Mouse (Mus musculus): ENCODE results near the gene Chrd. TPM values are rescaled to one million over a fixed set of nuclear protein-coding genes. Genes with fewer than 3 reads are reported as not detected.
A peak's percentile ranks its signal among the peaks of the same experiment; 100 is the strongest.

Chrd gene
- total and polyA plus RNA-seq, 2 experiments from 2014 or later: 6.2 to 35.5 TPM

DNA sequence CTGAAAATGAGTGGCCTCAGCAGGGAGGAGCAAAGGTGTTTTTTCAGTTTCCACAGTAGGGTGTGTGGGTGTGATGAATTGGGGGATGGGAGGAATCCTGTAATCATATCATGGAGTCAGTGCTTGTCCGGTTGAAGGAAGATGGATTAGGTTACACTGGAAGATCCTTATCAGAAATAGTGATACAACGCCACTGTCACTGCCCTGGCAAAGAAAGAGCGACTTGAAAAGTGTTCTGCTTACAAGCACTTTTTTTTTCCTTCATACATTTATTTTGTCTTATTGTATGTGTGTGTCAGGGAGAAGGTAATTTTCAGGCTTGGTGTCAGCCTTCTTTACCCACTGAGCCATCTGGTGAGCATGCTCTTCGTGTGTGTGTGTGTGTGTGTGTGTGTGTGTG, 10.2 kb upstream of the Chrd start:
- no peak for TF ChIP-seq CTCF (IDR thresholded peaks at IDR 0.05; ENCODE audit: low read depth)
- 82% methylated on average over 4 of the region's 4 CpGs for WGBS
- no peaks in the 10 kb centered on the region for H3K4me1 ChIP-seq (ENCODE audit: insufficient read depth, low read length)
- no peaks in the 10 kb centered on the region for H3K9me3 ChIP-seq (ENCODE audit: low read length)
- no peaks in the 10 kb centered on the region for H3K27me3 ChIP-seq (ENCODE audit: insufficient read depth, low read length)
- H3K36me3 ChIP-seq (ENCODE audit: insufficient read depth, low read length): peaks cover 13% of the 10 kb centered on the region; the same call in 1 of the 2 replicates
- H3K27ac ChIP-seq: no peak overlapping the region
- H3K4me2 ChIP-seq (ENCODE audit: low read depth, low read length): no peak overlapping the region
- no peak overlapping the region for H3K4me3 ChIP-seq (ENCODE audit: low read length)
- no peak for ATAC-seq
- no peak overlapping the region for H3K9ac ChIP-seq (replicated peaks; ENCODE audit: low read length)
- no peak for DNase-seq (ENCODE audit: low spot score)

DNA sequence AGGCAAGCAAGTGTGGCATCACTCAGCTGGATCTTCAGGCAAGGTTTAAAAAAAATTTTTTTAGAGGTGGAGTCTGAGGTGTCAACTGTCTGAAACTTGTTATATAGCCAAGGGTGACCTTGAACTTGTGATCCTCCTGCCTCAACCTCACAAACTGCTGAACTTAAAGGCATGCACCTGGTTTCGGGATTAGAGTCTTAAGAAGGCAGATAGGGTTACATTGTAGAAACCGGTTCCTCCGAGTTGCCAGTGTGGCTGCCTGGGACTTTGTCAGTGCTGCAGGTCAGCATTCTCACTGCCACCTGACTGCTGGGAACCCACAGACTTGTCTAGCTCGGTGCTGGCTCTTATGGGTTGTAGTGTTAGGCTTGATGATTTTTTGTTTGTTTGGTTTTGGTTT, 9.7 kb upstream of the Chrd start:
- H3K4me2 ChIP-seq (ENCODE audit: low read depth, low read length): no peak overlapping the region
- no peak for DNase-seq (ENCODE audit: low spot score)
- 74% methylated on average over 4 of the region's 4 CpGs for WGBS
- no peak overlapping the region for H3K27ac ChIP-seq
- peaks cover 13% of the 10 kb centered on the region; the same call in 1 of the 2 replicates for H3K36me3 ChIP-seq (ENCODE audit: insufficient read depth, low read length)
- no peak overlapping the region for H3K4me3 ChIP-seq (ENCODE audit: low read length)
- TF ChIP-seq CTCF (IDR thresholded peaks at IDR 0.05; ENCODE audit: low read depth): no peak
- H3K9me3 ChIP-seq (ENCODE audit: low read length): no peaks in the 10 kb centered on the region
- no peaks in the 10 kb centered on the region for H3K27me3 ChIP-seq (ENCODE audit: insufficient read depth, low read length)
- no peak overlapping the region for H3K9ac ChIP-seq (replicated peaks; ENCODE audit: low read length)
- H3K4me1 ChIP-seq (ENCODE audit: insufficient read depth, low read length): no peaks in the 10 kb centered on the region
- ATAC-seq: no peak

DNA sequence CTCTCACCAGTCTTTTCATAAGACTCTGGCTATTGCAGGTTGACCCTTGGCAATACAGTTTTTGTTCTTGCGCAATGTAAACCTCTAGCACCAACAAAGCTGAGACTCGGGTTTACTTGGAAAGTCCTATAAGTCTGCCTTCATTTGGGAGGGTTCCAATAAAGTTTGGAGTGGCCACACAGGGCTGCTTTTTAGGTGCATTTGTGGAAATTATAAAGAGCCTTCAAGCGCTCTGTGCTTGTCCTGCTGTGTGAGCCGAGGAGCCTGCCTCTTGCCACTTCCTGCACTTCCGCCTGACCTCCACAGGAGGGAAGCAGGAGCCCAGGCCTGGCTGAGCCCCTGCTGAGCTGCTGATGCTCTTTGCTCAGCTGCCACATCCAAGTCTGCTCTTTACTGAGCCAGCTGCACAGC, 8.6 kb upstream of the Chrd start:
- Histone ChIP-seq H3K4me1 (ENCODE audit: insufficient read depth, low read length) (no peaks in the 10 kb centered on the region), H3K9me3 (ENCODE audit: low read length) (no peaks in the 10 kb centered on the region), H3K4me3 (ENCODE audit: low read length) (no peak overlapping the region), H3K27ac (no peak overlapping the region), H3K9ac (replicated peaks; ENCODE audit: low read length) (no peak overlapping the region), H3K36me3 (ENCODE audit: insufficient read depth, low read length) (peaks cover 13% of the 10 kb centered on the region; the same call in 1 of the 2 replicates), H3K4me2 (ENCODE audit: low read depth, low read length) (no peak overlapping the region), H3K27me3 (ENCODE audit: insufficient read depth, low read length) (no peaks in the 10 kb centered on the region)
- peak; percentile 77 for ATAC-seq
- DNase-seq (ENCODE audit: low spot score): peak; percentile 82
- peak; percentile 88 for TF ChIP-seq CTCF (IDR thresholded peaks at IDR 0.05; ENCODE audit: low read depth)
- WGBS: 30% methylated on average over 5 of the region's 5 CpGs

DNA sequence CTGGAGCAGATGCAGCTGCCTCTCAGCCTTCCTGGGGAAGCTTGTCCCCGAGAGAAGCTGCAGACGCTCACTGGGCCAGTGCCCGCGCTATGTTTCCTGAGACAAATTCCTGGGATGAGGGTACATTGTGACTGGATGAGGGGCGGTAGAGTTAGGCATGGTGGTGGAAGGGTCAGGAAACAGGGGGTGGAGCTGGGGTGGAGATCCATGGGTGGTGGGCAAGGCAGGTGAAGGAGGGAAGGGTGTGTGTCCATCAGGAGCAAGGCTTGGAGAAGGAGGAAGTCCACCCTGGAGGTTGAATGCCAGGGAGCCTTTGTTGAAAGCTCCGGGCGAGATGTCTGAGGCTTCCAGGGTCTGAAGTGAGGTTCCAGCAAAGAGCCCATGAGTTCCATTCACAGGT, 7.6 kb upstream of the Chrd start:
- 87% methylated on average over 7 of the region's 7 CpGs for WGBS
- Histone ChIP-seq H3K36me3 (ENCODE audit: insufficient read depth, low read length) (0 out of 2 replicates have a peak, but pooled peaks cover 5% of the 10 kb centered on the region), H3K27ac (no peak overlapping the region), H3K4me1 (ENCODE audit: insufficient read depth, low read length) (no peaks in the 10 kb centered on the region), H3K4me3 (ENCODE audit: low read length) (no peak overlapping the region), H3K9ac (replicated peaks; ENCODE audit: low read length) (no peak overlapping the region), H3K4me2 (ENCODE audit: low read depth, low read length) (no peak overlapping the region), H3K9me3 (ENCODE audit: low read length) (no peaks in the 10 kb centered on the region), H3K27me3 (ENCODE audit: insufficient read depth, low read length) (no peaks in the 10 kb centered on the region)
- ATAC-seq (no peak), DNase-seq (ENCODE audit: low spot score) (no peak)
- TF ChIP-seq CTCF (IDR thresholded peaks at IDR 0.05; ENCODE audit: low read depth): no peak

DNA sequence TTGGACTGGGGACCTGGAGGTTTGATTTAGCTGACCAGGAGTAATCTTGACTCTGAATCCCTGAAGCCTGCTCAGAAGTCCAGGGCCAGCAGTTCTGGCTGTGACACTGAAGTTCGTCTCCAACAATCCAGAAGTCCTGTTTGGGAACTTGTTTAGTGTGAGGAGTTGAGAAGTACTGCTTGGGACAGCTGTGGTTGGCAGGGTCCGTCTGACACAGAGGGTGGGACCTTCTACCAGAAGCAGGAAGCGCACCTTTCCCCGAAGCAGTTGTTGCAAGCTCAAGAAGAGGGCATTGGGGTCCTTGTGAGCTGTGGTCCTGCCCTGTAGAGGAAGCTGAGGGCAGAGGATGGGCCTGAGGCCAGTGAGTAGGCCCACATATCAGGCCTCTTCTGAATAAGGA, 7.2 kb upstream of the Chrd start:
- ATAC-seq: no peak
- no peak overlapping the region for H3K27ac ChIP-seq
- no peak for TF ChIP-seq CTCF (IDR thresholded peaks at IDR 0.05; ENCODE audit: low read depth)
- no peaks in the 10 kb centered on the region for H3K27me3 ChIP-seq (ENCODE audit: insufficient read depth, low read length)
- 85% methylated on average over 4 of the region's 4 CpGs for WGBS
- H3K9ac ChIP-seq (replicated peaks; ENCODE audit: low read length): no peak overlapping the region
- 0 out of 2 replicates have a peak, but pooled peaks cover 5% of the 10 kb centered on the region for H3K36me3 ChIP-seq (ENCODE audit: insufficient read depth, low read length)
- H3K4me2 ChIP-seq (ENCODE audit: low read depth, low read length): no peak overlapping the region
- H3K9me3 ChIP-seq (ENCODE audit: low read length): no peaks in the 10 kb centered on the region
- H3K4me1 ChIP-seq (ENCODE audit: insufficient read depth, low read length): no peaks in the 10 kb centered on the region
- no peak for DNase-seq (ENCODE audit: low spot score)
- no peak overlapping the region for H3K4me3 ChIP-seq (ENCODE audit: low read length)

DNA sequence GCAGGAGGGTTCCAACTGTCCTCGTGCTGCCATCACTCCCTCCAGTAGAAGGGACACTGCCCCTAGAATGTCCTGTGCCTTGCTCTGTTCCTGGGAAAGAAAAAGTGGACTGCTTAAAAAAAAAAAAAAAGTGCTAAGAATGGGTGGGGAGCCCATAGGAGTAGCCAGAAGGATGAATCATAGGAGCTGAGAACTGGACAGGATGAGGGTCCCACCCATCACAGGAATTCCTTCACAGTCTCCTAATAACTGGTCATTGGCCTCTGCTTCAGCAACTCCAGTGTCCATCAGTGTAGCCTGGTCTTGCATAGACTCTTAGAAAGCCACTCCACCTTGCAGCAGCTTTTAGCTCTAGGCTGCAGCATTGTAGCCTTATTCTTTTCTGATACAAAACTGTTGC, 6.5 kb upstream of the Chrd start:
- Histone ChIP-seq H3K4me1 (ENCODE audit: insufficient read depth, low read length) (no peaks in the 10 kb centered on the region), H3K36me3 (ENCODE audit: insufficient read depth, low read length) (0 out of 2 replicates have a peak, but pooled peaks cover 3% of the 10 kb centered on the region), H3K9me3 (ENCODE audit: low read length) (no peaks in the 10 kb centered on the region), H3K27ac (no peak overlapping the region), H3K4me3 (ENCODE audit: low read length) (no peak overlapping the region), H3K9ac (replicated peaks; ENCODE audit: low read length) (no peak overlapping the region), H3K27me3 (ENCODE audit: insufficient read depth, low read length) (no peaks in the 10 kb centered on the region), H3K4me2 (ENCODE audit: low read depth, low read length) (no peak overlapping the region)
- DNase-seq (ENCODE audit: low spot score) (no peak), ATAC-seq (no peak)
- 71% methylated on average over 1 of the region's 1 CpGs for WGBS
- no peak for TF ChIP-seq CTCF (IDR thresholded peaks at IDR 0.05; ENCODE audit: low read depth)

DNA sequence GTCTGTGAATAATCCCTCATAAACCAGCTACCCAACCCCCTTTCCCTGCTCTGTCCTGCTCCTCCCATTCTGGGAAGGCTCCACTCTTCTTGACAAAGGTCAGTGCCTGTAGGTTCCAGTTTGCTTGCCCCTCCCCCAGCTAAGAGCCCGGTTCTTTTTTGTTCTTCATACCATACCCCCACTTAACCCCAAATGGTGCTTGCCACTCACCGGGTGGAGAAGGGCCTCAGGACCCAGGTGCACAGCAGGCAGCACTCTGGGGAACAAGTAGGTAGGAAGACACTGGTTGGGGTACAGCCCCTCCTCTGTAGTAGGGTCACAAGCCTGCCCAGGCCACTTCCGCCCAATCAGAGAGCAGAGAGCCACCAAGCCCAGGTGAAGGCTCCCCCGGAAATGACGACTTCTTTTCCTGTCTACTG, 2.6 kb upstream of the Chrd start:
- H3K27me3 ChIP-seq (ENCODE audit: insufficient read depth, low read length): no peaks in the 10 kb centered on the region
- no peak overlapping the region for H3K9ac ChIP-seq (replicated peaks; ENCODE audit: low read length)
- WGBS: 46% methylated on average over 5 of the region's 5 CpGs
- H3K36me3 ChIP-seq (ENCODE audit: insufficient read depth, low read length): no peaks in the 10 kb centered on the region
- TF ChIP-seq CTCF (IDR thresholded peaks at IDR 0.05; ENCODE audit: low read depth): no peak
- ATAC-seq: no peak
- no peak overlapping the region for H3K27ac ChIP-seq
- H3K4me1 ChIP-seq (ENCODE audit: insufficient read depth, low read length): peaks cover 4% of the 10 kb centered on the region; the same call in 1 of the 2 replicates
- no peak overlapping the region for H3K4me2 ChIP-seq (ENCODE audit: low read depth, low read length)
- no peak for DNase-seq (ENCODE audit: low spot score)
- no peaks in the 10 kb centered on the region for H3K9me3 ChIP-seq (ENCODE audit: low read length)
- no peak overlapping the region for H3K4me3 ChIP-seq (ENCODE audit: low read length)

Measured in hindbrain, postnatal 0 days (tissue).